Mouse (Mus musculus) mouse trophoblast stem cell (cell line): ENCODE data around the gene Dpy30.

Experiments used
- in situ Hi-C, 2 experiments: fragments of 300-500 bp; cut with MseI, MboI; formaldehyde crosslinking; loops; 2 replicates in 1 of 2; 3 replicates in 1 of 2; pipeline ENCODE4 v1.15.1; 2025

Gene Dpy30

GRCm38 (mm10) chr17:74264333-74265155, 59.2 kb downstream of the Dpy30 start:
- in situ Hi-C loops: no loop called here

- in situ Hi-C loops: no loop called here
These were observed 61.3 kb downstream of the Dpy30 start for GRCm38 (mm10) chr17:74262415-74262814.
